Mouse (Mus musculus): ENCODE measurements at regions not wholly inside any gene's neighbourhood (a gene's known extent, or its start where the extent isn't known, plus 50 kb on each side); places are given as distances from the start of the nearest gene placed in this dataset.

DNA sequence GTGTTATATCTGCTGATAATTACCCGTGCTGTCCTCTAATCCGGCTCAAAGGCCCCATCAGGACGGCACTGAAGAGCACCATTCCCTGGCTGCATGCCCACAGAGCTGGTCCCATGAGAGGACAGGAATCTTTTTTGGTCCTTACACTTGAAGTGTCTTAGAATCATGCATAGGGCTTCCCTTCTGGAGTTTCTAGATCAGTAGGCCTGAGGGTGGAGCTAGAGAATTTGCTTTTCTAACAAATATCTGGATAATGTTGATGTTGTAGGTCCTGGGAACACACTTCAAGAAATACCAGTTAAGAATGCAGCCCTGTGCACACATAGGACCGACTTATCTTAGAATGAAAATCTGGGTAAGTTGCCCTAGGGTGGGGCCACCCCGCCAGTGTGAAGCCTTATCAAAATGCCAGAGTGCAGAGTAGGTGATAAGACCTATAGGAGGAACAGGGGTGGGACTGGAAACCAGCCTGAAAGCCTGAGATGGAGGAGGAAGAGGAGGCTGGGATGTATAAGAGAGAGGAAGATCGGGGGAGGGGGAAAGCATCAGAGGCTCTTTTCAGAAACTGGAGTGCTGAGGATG lies 111.2 kb downstream of the Bdh1 start:
- TF ChIP-seq CTCF (IDR thresholded peaks at IDR 0.05; ENCODE audit: borderline replicate concordance, control insufficient read depth, extremely low read depth, insufficient read depth, low read length, poor library complexity) (no peak), POLR2A (IDR thresholded peaks at IDR 0.05; ENCODE audit: control insufficient read depth, extremely low read depth, insufficient read depth, low read length, poor library complexity) (no peak)
